Mouse (Mus musculus): ENCODE measurements around the gene Vgll2. TPM values are rescaled to one million over a fixed set of nuclear protein-coding genes. Genes with fewer than 3 reads are reported as not detected.

Gene Vgll2
- polyA plus RNA-seq (2015; fragmentation: Nextera tagmentation; extraction: Ambion mirVana): 0.62 and 1.6 TPM in 2 replicates

GRCm38 (mm10) chr10:52022413-52023212 lies at the start of gene Vgll2:
Vgll2 (plus strand) TSS chr10:52022502.
- Histone ChIP-seq H3K27me3 (peaks cover 89% of the 10 kb centered on the region), H3K4me3 (peak within 1 kb of the TSS; percentile 51)
- ATAC-seq: peak; percentile 88

GRCm38 (mm10) chr10:51975137-51975536 lies 47.2 kb upstream of the Vgll2 start:
- Histone ChIP-seq H3K9ac (no peak overlapping the region), H3K4me3 (no peak overlapping the region), H3K27ac (no peak overlapping the region), H3K9me3 (replicated peaks) (no peaks in the 10 kb centered on the region), H3K4me2 (no peak overlapping the region), H3K27me3 (no peaks in the 10 kb centered on the region), H3K36me3 (ENCODE audit: poor library complexity, severe bottlenecking) (no peaks in the 10 kb centered on the region), H3K4me1 (no peaks in the 10 kb centered on the region)
- 81% methylated on average over 4 of the region's 4 CpGs for WGBS
- no peak for ATAC-seq

More at GRCm38 (mm10) chr10:52022413-52023212, at the start of gene Vgll2:
- Histone ChIP-seq H3K9ac (peak within 1 kb of the TSS; percentile 58), H3K27ac (no peak within 1 kb of the TSS), H3K36me3 (ENCODE audit: poor library complexity, severe bottlenecking) (no peaks in the 10 kb centered on the region), H3K4me2 (peak within 1 kb of the TSS; percentile 97), H3K9me3 (replicated peaks) (no peaks in the 10 kb centered on the region), H3K4me1 (peaks cover 24% of the 10 kb centered on the region)
- under 1% methylated on average over 51 of the region's 60 CpGs for WGBS

GRCm38 (mm10) chr10:51975587-51975986 lies 46.7 kb upstream of the Vgll2 start:
- H3K4me2 ChIP-seq: no peak overlapping the region
- no peak overlapping the region for H3K4me3 ChIP-seq
- 92% methylated on average over 3 of the region's 3 CpGs for WGBS
- no peaks in the 10 kb centered on the region for H3K36me3 ChIP-seq (ENCODE audit: poor library complexity, severe bottlenecking)
- no peaks in the 10 kb centered on the region for H3K27me3 ChIP-seq
- ATAC-seq: no peak
- no peaks in the 10 kb centered on the region for H3K4me1 ChIP-seq
- H3K9me3 ChIP-seq (replicated peaks): no peaks in the 10 kb centered on the region
- H3K27ac ChIP-seq: no peak overlapping the region
- H3K9ac ChIP-seq: no peak overlapping the region

DNA sequence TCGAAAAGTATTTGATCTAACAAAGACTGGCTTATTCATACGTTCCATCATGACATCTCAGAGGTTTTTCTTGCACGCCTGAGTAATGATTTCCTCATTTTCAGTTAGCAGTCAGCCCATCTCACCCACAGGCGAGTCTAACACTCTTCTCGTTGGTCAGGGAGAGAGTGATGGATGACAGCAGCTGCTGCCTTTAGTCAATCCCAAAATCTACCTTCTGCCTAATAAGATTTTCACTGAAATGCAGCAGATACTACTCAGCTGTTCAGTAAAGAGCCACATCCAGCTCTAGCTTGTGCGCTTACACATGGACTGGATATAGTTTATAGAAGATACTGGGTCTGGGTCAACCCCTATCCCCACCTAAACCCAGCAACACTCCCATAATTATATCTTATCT lies 40.7 kb upstream of the Vgll2 start:
- Histone ChIP-seq H3K4me3 (no peak overlapping the region), H3K9me3 (replicated peaks) (no peaks in the 10 kb centered on the region), H3K36me3 (ENCODE audit: poor library complexity, severe bottlenecking) (no peaks in the 10 kb centered on the region), H3K9ac (no peak overlapping the region), H3K4me2 (no peak overlapping the region), H3K4me1 (no peaks in the 10 kb centered on the region), H3K27me3 (no peaks in the 10 kb centered on the region), H3K27ac (no peak overlapping the region)
- 90% methylated on average over 6 of the region's 6 CpGs for WGBS
- ATAC-seq: no peak

DNA sequence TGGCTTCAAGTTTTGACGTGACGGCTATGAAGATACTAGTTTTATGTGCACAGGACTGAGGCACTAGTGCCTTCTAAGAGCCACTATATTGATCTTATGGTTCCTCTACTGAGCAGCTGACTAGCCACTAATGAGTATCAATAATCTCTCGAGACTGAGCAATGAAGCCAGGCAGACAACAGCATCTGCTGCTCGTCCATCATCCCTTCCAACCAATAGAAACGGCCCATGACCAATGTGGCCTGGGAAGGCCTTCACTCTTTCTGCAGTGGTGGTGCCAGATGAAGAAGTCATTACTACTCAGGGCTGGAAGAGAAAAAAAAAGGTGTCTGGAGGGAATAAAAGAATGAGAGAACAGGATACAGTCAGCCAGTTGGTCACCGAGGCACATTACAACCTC lies 39.9 kb upstream of the Vgll2 start:
- Histone ChIP-seq H3K27ac (no peak overlapping the region), H3K9me3 (replicated peaks) (no peaks in the 10 kb centered on the region), H3K9ac (no peak overlapping the region), H3K4me1 (no peaks in the 10 kb centered on the region), H3K27me3 (no peaks in the 10 kb centered on the region), H3K4me3 (no peak overlapping the region), H3K36me3 (ENCODE audit: poor library complexity, severe bottlenecking) (no peaks in the 10 kb centered on the region), H3K4me2 (no peak overlapping the region)
- WGBS: 88% methylated on average over 6 of the region's 6 CpGs
- no peak for ATAC-seq

DNA sequence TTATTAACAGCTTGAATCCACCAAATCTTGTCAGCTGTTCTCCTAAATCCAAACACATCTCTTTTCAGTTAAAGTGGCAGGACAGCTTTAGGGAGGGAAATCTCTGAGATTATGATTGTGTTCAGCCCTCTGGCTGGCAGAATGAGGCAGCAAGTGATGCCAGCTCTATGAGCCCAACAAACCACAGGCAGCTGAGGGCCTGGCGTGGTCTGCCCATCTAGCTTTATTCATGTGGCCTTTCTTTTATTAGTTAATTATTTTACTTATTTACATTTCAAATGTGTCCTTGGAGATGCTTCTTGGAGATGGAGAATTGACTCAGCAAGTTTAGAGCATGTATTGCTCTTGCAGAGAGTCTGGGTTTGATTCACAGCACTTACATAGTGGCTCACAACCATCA lies 3.8 kb upstream of the Vgll2 start:
- Histone ChIP-seq H3K4me1 (peaks cover 18% of the 10 kb centered on the region), H3K4me3 (no peak overlapping the region), H3K27me3 (peaks cover 47% of the 10 kb centered on the region), H3K27ac (no peak overlapping the region), H3K9me3 (replicated peaks) (no peaks in the 10 kb centered on the region), H3K4me2 (no peak overlapping the region), H3K36me3 (ENCODE audit: poor library complexity, severe bottlenecking) (no peaks in the 10 kb centered on the region), H3K9ac (no peak overlapping the region)
- WGBS: 55% methylated on average over 1 of the region's 1 CpGs
- no peak for ATAC-seq

DNA sequence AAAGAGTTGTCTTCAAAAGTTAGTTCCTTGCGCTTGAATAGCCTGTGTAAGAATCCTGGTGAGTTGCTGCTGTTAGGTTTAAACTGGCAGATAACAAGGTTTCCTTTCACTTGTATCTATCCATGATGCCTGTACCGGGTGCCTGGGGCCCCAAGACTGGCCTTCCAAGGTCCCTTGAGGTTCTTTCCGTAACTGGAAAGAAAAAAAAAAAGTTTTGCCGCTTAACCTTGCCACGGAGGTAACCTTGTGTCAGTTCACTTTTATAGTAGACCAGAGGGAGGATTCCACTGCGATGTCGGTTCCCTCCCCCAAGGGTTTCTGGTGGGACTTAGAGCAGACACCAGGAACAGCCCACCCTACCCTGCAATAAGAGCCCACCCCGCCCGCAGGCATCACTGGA lies 1.1 kb upstream of the Vgll2 start:
- H3K4me2 ChIP-seq: peak overlapping the region; percentile 97
- H3K4me3 ChIP-seq: no peak overlapping the region; the same call in 1 of the 2 replicates

GRCm38 (mm10) chr10:52021736-52022394 lies 437 bp upstream of the Vgll2 start:
- Histone ChIP-seq H3K27me3 (peaks cover 81% of the 10 kb centered on the region), H3K27ac (no peak overlapping the region), H3K36me3 (ENCODE audit: poor library complexity, severe bottlenecking) (no peaks in the 10 kb centered on the region), H3K4me2 (peak overlapping the region; percentile 97), H3K9me3 (replicated peaks) (no peaks in the 10 kb centered on the region), H3K4me1 (peaks cover 18% of the 10 kb centered on the region), H3K4me3 (peak overlapping the region; percentile 51), H3K9ac (peak overlapping the region; percentile 48; the same call in 1 of the 2 replicates)
- peak; percentile 61 for ATAC-seq
- WGBS: under 1% methylated on average over 14 of the region's 15 CpGs

More for the DNA sequence above, 1.1 kb upstream of the Vgll2 start:
- Histone ChIP-seq H3K27me3 (peaks cover 75% of the 10 kb centered on the region), H3K9me3 (replicated peaks) (no peaks in the 10 kb centered on the region), H3K27ac (no peak overlapping the region), H3K4me1 (peaks cover 18% of the 10 kb centered on the region), H3K9ac (no peak overlapping the region), H3K36me3 (ENCODE audit: poor library complexity, severe bottlenecking) (no peaks in the 10 kb centered on the region)
- no peak for ATAC-seq
- 2% methylated on average over 9 of the region's 9 CpGs for WGBS

DNA sequence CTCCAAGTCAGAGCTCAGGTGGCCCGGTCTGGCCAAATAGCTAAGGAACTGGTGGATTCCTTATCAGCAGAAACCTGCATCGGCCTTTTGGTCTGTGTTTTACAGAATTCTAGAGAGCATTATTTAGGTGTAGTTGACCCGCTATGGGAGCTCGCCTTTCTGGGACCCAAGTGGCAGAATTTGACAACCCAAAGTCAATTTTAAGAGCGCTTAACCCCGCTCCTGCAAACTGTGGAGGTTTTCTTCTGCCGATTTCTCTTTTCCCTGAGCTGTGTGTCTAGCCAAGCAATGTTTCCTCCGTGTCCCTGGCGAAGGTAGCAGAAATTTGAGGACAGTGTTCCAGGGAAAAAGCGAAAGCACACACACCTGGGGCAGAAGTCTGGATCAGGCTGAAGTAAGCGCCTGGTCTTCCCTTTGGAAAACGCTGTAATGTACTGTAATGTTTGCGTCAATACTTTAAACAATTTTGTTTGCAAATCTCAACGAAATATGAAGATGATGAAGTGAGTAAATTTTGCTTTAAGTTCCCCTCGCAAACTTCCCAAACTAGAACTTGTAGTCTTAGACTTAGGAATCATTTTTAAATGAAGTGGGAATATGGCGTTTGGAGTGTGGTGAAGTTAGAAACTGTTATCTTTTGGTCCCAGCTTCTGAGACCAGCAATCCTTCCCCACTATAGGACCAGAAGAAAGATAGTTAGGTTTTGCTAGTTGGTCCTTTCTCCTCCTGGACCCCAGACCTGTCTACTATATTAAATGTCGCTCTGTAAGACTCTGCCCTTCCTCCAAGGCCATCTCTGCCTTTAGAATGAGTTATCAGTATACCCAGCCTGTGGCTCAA lies 1.1 kb downstream of the Vgll2 start:
- no peak for ATAC-seq
- Histone ChIP-seq H3K9ac (no peak overlapping the region), H3K36me3 (ENCODE audit: poor library complexity, severe bottlenecking) (no peaks in the 10 kb centered on the region), H3K4me3 (peak overlapping the region; percentile 51), H3K27me3 (peaks cover 95% of the 10 kb centered on the region), H3K4me1 (peaks cover 28% of the 10 kb centered on the region), H3K27ac (no peak overlapping the region), H3K9me3 (replicated peaks) (no peaks in the 10 kb centered on the region), H3K4me2 (peak overlapping the region; percentile 97)
- 3% methylated on average over 17 of the region's 17 CpGs for WGBS

DNA sequence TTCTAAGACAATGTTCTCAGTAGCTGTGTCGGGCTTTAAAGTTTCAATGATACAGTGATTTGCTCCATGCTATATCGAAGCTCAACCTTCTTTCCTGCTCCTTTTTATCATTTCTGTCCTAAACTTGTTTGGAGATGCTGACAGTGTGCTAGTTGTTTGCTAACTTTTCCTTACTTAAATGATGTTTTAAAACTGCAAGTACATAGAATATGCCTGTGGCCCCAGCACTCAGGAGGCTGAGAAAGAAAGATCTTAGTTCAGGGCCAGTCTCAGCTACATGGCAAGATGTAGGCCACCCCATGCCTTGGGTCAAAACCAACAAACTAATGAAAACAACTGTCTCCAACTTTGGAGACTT lies 1.7 kb downstream of the Vgll2 start:
- Histone ChIP-seq H3K27me3 (peaks cover 95% of the 10 kb centered on the region), H3K9me3 (replicated peaks) (no peaks in the 10 kb centered on the region), H3K4me3 (no peak overlapping the region), H3K4me2 (no peak overlapping the region), H3K36me3 (ENCODE audit: poor library complexity, severe bottlenecking) (no peaks in the 10 kb centered on the region), H3K27ac (no peak overlapping the region), H3K9ac (no peak overlapping the region), H3K4me1 (peaks cover 29% of the 10 kb centered on the region)
- 13% methylated on average over 2 of the region's 2 CpGs for WGBS
- no peak for ATAC-seq

- H3K27me3 ChIP-seq: peaks cover 98% of the 10 kb centered on the region
These were observed 3.0 kb downstream of the Vgll2 start for GRCm38 (mm10) chr10:52025291-52025690.

GRCm38 (mm10) chr10:52025821-52026220 lies 3.5 kb downstream of the Vgll2 start:
- Histone ChIP-seq H3K27ac (no peak overlapping the region), H3K36me3 (ENCODE audit: poor library complexity, severe bottlenecking) (no peaks in the 10 kb centered on the region), H3K4me2 (no peak overlapping the region), H3K9ac (no peak overlapping the region), H3K4me3 (no peak overlapping the region), H3K9me3 (replicated peaks) (no peaks in the 10 kb centered on the region), H3K27me3 (peaks cover 97% of the 10 kb centered on the region), H3K4me1 (peaks cover 35% of the 10 kb centered on the region)
- ATAC-seq: no peak
- WGBS: 8% methylated on average over 7 of the region's 7 CpGs

More at GRCm38 (mm10) chr10:52025291-52025690, 3.0 kb downstream of the Vgll2 start:
- 0% methylated on average over 1 of the region's 1 CpGs for WGBS
- no peak for ATAC-seq
- no peak overlapping the region for H3K27ac ChIP-seq
- no peaks in the 10 kb centered on the region for H3K9me3 ChIP-seq (replicated peaks)
- H3K4me3 ChIP-seq: no peak overlapping the region
- peaks cover 35% of the 10 kb centered on the region for H3K4me1 ChIP-seq
- no peaks in the 10 kb centered on the region for H3K36me3 ChIP-seq (ENCODE audit: poor library complexity, severe bottlenecking)
- H3K9ac ChIP-seq: no peak overlapping the region
- no peak overlapping the region for H3K4me2 ChIP-seq
